Mouse (Mus musculus): ENCODE data around the gene Gm8300. TPM values are rescaled to one million over a fixed set of nuclear protein-coding genes. Genes with fewer than 3 reads are reported as not detected.
"Not testable (repeated sequence)": the region's sequence is repeated elsewhere in the genome, so short reads cannot be mapped to it uniquely, and the experiment has no call there.

The Gm8300 gene
- not detected in 2 replicates for polyA plus RNA-seq (2015; fragmentation: Nextera tagmentation; extraction: Ambion mirVana)

DNA sequence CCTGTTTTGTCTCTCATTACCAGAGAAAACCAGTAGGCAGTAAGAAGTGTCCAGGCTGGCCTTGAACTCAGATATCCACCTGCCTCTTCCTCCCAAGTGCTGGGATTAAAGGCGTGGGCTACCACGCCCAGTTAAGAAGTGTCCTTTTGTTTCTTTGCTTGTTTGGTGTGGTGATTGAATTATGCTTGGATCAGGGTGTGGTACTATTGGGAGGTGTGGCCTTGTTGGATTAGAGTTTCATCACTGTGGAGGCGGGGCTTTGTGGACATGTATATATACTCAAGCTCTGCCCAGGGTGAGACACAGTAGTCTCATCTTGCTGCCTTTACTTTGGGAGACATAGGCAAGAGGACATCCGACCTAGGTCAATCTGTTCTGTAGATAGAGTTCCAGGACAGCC, at the start of gene Gm8300:
Gm8300 (plus strand) TSS at position 301 of the 400 bp plus-strand sequence.
- H3K36me3 ChIP-seq; H3K4me3 ChIP-seq; H3K9ac ChIP-seq; H3K27ac ChIP-seq; H3K27me3 ChIP-seq; H3K4me2 ChIP-seq (replicated peaks); H3K9me3 ChIP-seq; H3K4me1 ChIP-seq; ATAC-seq (ENCODE audit: low FRiP score, low read depth): not testable (repeated sequence)
- WGBS: 85% methylated on average over 4 of the region's 4 CpGs

DNA sequence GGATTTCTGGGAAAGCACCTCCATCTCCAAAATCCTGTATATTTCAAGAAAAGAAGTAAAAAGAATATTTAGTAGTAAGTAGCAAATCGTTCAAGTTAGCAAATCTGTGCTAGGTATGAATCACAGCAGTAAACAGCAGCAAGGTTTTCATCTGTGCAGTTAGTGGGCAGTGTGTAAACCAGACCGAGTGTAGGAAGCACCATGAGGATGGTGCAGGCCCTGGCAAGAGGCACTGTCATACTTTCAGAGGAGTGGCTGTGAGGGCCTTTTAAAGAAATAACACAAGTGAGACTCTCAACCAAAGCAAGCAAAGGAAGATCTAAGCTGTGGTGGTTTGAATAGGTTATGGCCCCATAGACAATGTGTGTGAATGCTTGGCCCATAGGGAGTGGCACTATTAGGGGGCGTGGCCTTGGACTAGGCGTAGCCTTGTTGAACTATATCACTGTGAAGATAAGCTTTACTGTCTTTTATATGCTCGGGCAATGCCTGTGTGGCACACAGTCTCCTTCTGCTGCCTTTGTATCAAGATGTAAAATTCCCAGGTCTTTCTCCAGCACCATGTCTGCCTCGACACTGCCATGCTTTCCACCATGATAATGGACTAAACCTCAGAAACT, 49.3 kb upstream of the Gm8300 start:
- Histone ChIP-seq H3K4me2 (replicated peaks) (no peak overlapping the region), H3K27me3 (no peaks in the 10 kb centered on the region), H3K4me1 (no peaks in the 10 kb centered on the region), H3K27ac (no peak overlapping the region), H3K9me3 (no peaks in the 10 kb centered on the region), H3K36me3 (peaks cover 76% of the 10 kb centered on the region), H3K9ac (no peak overlapping the region), H3K4me3 (no peak overlapping the region)
- 92% methylated on average over 6 of the region's 6 CpGs for WGBS
- ATAC-seq (ENCODE audit: low FRiP score, low read depth): no peak

DNA sequence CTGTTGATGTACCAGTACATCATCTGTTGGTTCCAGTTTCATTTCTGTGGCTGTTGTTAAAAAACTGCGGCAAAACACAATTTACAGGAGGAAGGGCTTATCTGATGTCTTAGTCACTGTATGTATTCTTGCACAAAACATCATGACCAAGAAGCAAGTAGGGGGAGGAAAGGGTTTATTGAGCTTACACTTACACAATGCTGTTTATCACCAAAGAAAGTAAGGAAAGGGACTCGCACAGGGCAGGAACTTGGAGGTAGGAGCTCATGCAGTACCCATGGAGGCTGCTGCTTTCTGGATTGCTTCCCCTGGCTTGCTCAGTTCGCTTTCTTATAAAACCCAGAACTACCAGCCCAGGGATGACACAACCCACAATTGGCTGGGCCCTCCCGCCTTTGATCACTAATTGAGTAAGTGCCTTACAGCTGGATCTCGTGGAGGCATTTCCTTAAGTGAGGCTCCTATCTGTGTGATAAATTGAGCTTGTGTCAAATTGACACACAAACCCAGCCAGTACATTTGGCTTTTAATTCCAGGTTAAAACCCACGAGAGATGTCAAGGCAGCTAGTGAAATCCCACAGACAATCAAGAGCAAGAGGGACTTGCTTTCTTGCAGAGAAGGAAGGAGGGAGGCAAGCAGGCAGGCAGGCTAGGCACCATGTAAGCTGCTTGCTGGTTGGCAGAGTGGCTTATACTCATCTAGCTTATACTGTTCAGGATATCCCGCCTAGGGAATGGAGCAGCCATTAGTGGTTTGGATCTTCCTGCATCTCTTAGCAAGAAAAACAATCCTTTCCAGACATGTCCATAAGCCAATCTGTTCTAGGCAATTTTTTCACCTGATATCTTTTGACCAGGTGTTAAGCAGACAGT, 43.6 kb upstream of the Gm8300 start:
- ATAC-seq (ENCODE audit: low FRiP score, low read depth): no peak
- no peaks in the 10 kb centered on the region for H3K27me3 ChIP-seq
- peak overlapping the region; percentile 88 for H3K9ac ChIP-seq
- WGBS: 42% methylated on average over 7 of the region's 7 CpGs
- no peak overlapping the region for H3K27ac ChIP-seq
- H3K4me2 ChIP-seq (replicated peaks): peak overlapping the region; percentile 68
- peak overlapping the region; percentile 80 for H3K4me3 ChIP-seq
- peaks cover 11% of the 10 kb centered on the region for H3K4me1 ChIP-seq
- peaks cover 27% of the 10 kb centered on the region for H3K36me3 ChIP-seq
- no peaks in the 10 kb centered on the region for H3K9me3 ChIP-seq

DNA sequence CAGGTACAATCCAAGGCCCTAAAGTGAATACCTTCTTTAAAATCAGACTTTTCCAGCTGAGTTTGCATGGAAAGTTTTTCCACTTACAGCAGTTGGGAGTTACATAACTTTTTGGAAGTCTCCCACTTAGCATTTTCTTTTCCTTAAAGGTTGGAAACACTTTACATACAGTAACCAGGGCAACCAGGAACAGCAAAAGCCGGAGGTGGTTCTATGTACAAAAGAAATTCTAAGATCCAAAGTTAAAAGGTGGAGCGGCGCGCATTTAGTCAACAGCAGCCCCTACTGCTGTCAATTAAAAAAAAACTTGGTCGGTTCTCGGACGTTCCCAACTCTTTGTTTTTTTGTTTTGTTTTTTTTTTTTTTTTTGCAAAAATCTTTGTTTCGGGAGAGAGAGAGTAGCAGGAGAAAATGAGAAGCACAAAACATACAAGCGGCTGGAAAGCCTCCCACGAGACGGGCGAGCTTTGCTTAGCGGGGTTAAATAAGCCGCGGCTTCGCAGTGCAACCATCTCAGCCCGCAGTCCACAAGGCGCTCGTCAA, 42.6 kb upstream of the Gm8300 start:
- peaks cover 11% of the 10 kb centered on the region for H3K4me1 ChIP-seq
- WGBS: under 1% methylated on average over 19 of the region's 19 CpGs
- peak overlapping the region; percentile 80 for H3K4me3 ChIP-seq
- peak overlapping the region; percentile 68 for H3K4me2 ChIP-seq (replicated peaks)
- no peak for ATAC-seq (ENCODE audit: low FRiP score, low read depth)
- H3K27ac ChIP-seq: peak overlapping the region; percentile 90
- H3K27me3 ChIP-seq: no peaks in the 10 kb centered on the region
- H3K36me3 ChIP-seq: peaks cover 22% of the 10 kb centered on the region
- H3K9ac ChIP-seq: peak overlapping the region; percentile 88
- no peaks in the 10 kb centered on the region for H3K9me3 ChIP-seq

DNA sequence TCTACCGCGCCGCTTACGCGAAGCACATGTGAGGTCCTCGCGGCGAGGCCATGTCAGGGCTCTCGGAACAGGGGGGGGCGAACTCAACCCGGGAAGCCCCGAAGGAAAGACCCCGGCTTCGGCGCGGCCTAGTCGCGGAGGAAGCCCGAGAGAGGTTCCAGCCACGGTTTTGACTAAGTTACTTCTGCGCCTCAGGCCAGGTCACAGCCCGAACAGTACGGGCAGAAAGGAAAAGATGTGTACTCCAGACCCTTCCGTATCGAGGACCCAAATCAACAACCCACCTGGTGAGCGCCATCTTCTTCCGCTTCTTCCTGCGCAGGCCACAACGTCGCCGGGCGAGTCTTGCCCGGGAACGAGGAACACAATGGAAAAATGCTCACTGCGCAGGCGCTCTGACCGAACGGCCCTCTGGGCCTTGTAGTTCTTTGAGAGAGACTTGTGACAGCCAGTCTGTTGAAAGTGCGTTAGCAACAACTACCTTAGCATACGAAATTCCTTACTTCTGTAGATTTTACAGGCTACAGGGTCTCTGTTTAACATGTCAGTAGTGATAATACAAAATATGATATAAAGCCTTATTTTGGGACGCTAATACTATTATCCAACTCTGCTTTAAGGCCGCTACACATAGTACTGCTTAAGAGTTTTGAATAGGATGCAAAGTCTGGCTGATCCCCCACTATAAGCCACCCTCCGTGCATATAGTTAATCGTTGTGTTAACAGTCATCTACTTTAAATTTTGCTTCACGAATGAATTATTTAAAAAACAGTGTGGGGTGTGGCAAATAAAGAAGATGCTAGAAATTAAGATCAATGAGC, 41.9 kb upstream of the Gm8300 start, which contains the start of gene Snw1:
Snw1 (minus strand) TSS at position 311 of the 823 bp plus-strand sequence.
- Histone ChIP-seq H3K27me3 (no peaks in the 10 kb centered on the region), H3K4me2 (replicated peaks) (peak within 1 kb of the TSS; percentile 68), H3K36me3 (peaks cover 15% of the 10 kb centered on the region), H3K4me3 (peak within 1 kb of the TSS; percentile 80), H3K4me1 (peaks cover 11% of the 10 kb centered on the region), H3K27ac (peak within 1 kb of the TSS; percentile 90), H3K9ac (peak within 1 kb of the TSS; percentile 88), H3K9me3 (no peaks in the 10 kb centered on the region)
- WGBS: 3% methylated on average over 45 of the region's 45 CpGs
- peak; percentile 96 for ATAC-seq (ENCODE audit: low FRiP score, low read depth)

DNA sequence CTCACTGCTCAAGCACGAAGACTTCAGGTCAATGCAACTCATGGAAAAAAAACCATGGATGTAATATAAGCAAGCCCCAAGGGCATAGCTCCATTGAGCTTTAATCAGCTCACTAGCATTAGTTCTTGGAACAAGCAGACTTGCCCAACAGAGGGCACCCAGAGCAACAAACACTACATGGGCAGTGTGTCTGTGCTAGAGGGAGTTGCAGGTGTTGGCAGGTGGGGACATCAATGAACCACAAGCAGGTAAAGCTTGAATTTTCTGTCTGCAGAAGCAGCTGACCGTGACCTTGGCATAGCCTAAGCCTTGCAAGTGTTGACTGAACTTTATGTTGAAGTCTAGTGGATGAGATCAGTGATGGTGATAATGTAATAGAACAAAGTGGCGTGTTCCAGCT, 39.4 kb upstream of the Gm8300 start:
- Histone ChIP-seq H3K27me3 (no peaks in the 10 kb centered on the region), H3K4me3 (no peak overlapping the region), H3K4me2 (replicated peaks) (no peak overlapping the region), H3K4me1 (peaks cover 11% of the 10 kb centered on the region), H3K9ac (no peak overlapping the region), H3K27ac (no peak overlapping the region), H3K36me3 (peaks cover 3% of the 10 kb centered on the region; the same call in 1 of the 2 replicates), H3K9me3 (no peaks in the 10 kb centered on the region)
- WGBS: 79% methylated on average over 3 of the region's 3 CpGs
- ATAC-seq (ENCODE audit: low FRiP score, low read depth): no peak

DNA sequence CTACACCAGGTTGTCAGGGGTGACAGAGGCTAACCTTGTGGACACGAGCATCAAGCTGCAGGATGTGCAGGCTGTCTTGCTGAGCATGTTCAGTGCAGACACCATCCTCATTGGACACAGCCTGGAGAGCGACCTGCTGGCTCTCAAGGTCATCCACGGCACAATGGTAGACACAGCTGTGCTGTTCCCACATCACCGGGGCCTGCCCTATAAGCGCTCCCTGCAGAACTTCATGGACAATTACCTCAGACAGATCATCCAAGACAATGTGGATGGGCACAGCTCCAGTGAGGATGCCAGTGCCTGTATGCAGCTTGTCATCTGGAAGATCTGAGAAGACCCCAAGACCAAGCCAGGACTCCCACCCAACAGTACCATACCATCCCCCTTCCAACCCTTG, 31.6 kb upstream of the Gm8300 start:
- not testable (repeated sequence) for H3K36me3 ChIP-seq; H3K4me2 ChIP-seq (replicated peaks); ATAC-seq (ENCODE audit: low FRiP score, low read depth); H3K4me1 ChIP-seq; H3K4me3 ChIP-seq; H3K9me3 ChIP-seq; H3K9ac ChIP-seq; H3K27ac ChIP-seq; H3K27me3 ChIP-seq
- 83% methylated on average over 5 of the region's 5 CpGs for WGBS

DNA sequence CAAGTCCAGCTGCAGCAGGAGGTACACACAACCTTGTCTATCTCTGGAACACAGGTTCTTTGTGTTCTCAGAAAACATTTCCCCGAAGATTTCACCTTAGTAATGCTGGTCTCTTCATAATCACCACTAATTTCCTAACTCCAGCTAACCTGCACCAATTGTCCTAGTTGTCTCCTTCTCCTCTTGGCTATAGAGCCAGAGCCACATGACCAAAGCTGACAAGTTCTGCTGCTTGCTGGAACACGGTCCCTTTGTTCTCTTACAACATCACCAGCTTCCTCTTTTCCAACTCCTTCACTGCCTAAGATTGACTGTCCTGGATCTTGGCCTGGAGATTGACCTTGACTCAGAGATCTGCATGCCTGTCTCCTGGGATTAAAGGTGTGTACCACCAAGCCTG, 25.4 kb upstream of the Gm8300 start:
- not testable (repeated sequence) for H3K27ac ChIP-seq; H3K9ac ChIP-seq; H3K27me3 ChIP-seq; H3K4me1 ChIP-seq; H3K9me3 ChIP-seq; ATAC-seq (ENCODE audit: low FRiP score, low read depth); H3K36me3 ChIP-seq; H3K4me2 ChIP-seq (replicated peaks); H3K4me3 ChIP-seq
- WGBS: 78% methylated on average over 2 of the region's 2 CpGs

DNA sequence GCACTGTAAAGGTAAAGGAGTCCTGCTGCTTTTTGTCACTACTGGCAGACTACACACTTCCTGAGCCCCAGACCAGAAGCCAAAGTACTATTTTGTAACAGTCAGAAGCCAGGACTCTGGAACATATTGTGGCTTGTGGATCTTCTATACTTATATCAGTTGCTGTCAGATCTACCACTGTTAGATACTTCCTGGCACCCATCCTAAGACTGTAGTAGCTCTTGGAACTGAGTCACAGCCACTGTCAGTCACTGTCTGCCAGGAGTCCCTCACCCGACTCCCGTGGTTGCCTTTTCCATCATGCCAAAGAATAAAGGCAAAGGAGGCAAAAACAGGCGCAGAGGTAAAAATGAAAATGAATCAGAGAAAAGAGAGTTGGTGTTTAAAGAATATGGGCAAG, 19.7 kb upstream of the Gm8300 start, which contains the start of gene Gm5788:
Gm5788 (plus strand) TSS at position 301 of the 400 bp plus-strand sequence.
- not testable (repeated sequence) for H3K4me1 ChIP-seq; H3K4me3 ChIP-seq; H3K27me3 ChIP-seq; H3K27ac ChIP-seq; H3K9ac ChIP-seq; ATAC-seq (ENCODE audit: low FRiP score, low read depth); H3K4me2 ChIP-seq (replicated peaks); H3K9me3 ChIP-seq; H3K36me3 ChIP-seq
- 87% methylated on average over 3 of the region's 3 CpGs for whole genome bisulfite sequencing

DNA sequence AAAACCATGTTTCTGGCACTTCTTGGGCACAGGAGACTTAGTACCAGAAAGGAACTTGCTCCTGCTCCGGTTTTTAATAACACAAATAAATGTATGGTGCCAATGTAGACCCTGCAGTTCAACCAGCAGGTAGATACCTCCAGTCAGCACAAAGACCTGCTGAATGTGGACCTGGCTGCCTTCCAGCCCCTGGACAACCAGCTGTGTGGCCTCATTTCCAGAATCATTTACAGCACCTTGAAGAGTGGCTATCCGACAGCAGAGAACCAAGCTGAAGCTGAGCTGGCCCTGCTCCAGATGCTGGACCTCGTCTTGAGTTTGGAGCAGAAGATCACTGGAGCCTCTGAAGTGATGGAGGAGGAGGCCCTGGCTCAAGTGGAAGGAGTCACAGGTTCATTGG, 5.5 kb downstream of the Gm8300 start:
- not testable (repeated sequence) for H3K36me3 ChIP-seq; H3K27me3 ChIP-seq; H3K9me3 ChIP-seq; H3K4me1 ChIP-seq; H3K27ac ChIP-seq; H3K4me3 ChIP-seq; H3K4me2 ChIP-seq (replicated peaks); ATAC-seq (ENCODE audit: low FRiP score, low read depth); H3K9ac ChIP-seq
- WGBS: 66% methylated on average over 3 of the region's 3 CpGs

DNA sequence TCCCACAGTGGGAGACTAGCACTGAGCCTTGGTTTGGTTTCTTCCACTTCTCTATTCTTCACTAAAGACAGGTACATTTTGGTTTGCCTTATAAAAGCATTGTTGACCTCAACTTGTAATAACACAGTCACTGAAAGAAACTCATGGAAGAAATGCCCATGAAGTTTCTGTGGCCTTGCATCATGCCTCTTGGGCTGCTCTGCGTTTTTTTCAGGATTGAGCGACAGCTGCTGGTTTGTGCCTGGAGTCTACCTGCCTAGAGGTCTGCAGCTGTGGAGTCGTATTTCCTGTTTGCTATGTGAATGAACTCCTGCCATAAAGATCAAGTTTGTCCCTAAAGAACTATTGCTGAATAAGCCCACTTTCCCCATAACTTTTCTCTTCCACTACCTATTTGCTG, 29.8 kb downstream of the Gm8300 start:
- Histone ChIP-seq H3K36me3 (no peaks in the 10 kb centered on the region), H3K9me3 (no peaks in the 10 kb centered on the region), H3K4me2 (replicated peaks) (no peak overlapping the region), H3K9ac (no peak overlapping the region), H3K27me3 (no peaks in the 10 kb centered on the region), H3K4me1 (no peaks in the 10 kb centered on the region), H3K27ac (no peak overlapping the region), H3K4me3 (no peak overlapping the region)
- no peak for ATAC-seq (ENCODE audit: low FRiP score, low read depth)
- WGBS: 78% methylated on average over 3 of the region's 3 CpGs

DNA sequence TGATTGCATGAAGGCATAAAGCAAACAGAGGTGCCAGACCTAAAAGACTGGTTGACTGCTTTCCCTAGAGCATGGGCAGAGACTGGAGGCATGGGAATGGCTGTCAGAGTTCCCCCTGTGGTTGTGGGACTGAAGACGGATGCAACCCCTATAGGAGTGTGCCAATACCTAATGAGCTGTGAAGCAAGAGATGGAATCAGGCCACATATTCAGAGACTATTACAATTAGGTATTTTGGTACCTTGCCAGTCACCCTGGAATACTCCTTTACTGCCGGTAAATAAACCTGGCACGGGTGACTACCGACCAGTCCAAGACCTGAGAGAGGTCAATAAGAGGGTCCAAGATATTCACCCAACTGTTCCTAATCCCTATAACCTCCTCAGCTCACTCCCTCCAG, 36.5 kb downstream of the Gm8300 start:
- H3K9ac ChIP-seq; H3K9me3 ChIP-seq; ATAC-seq (ENCODE audit: low FRiP score, low read depth); H3K27ac ChIP-seq; H3K4me2 ChIP-seq (replicated peaks); H3K4me1 ChIP-seq; H3K4me3 ChIP-seq; H3K36me3 ChIP-seq; H3K27me3 ChIP-seq: not testable (repeated sequence)
- WGBS: 95% methylated on average over 4 of the region's 4 CpGs

Measured in limb, embryonic 13.5 days (tissue).